Mouse (Mus musculus) spleen, postnatal 4 days (tissue): ENCODE results near the gene Card19.

Experiments
- DNase-seq, 2 experiments: peaks; one replicate each; pipeline ENCODE4 v3.0.0; 2022; ENCODE audit warnings: low spot score in 2 of 2

Gene Card19

DNA sequence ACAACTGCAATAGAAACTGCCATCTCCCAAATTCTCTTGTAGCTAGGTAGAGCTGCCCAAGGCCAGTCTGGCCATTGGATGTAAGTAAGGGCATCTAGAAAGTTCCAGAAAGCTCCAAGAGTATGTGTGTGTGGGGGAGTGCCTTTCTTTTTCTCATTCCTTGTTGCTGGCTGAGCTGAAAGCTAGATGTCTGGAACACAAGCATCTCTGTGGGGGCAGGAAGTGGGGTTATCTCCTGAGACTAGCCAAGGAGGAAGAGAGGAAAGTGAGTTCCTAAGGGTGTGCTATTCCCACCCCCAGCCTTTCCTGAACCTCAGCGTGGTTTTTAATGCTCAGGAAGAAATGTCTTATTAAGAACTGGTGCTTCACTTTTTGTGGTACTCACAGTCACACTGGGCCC is 44.1 kb downstream of the Card19 start:
- DNase-seq = no peak

DNA sequence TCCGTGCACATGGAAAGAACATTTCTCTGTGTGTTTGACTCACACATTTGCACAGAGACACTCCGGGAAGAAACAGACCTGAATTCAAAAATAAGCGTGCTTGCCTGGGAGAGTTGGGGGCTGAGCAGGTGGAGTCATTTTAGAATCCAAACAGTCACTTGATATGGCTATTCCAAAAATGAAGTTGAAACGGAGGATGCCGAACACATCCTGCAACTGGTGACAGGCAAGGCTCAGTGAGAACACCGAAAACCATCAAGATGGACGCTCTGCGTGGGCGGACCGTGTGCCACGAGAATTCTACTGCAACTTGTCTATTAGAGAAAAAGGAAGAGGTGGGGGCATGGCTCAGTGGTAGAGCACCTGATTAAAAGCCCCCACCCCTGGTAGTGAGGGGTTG is 45.2 kb downstream of the Card19 start:
- DNase-seq = no peak

DNA sequence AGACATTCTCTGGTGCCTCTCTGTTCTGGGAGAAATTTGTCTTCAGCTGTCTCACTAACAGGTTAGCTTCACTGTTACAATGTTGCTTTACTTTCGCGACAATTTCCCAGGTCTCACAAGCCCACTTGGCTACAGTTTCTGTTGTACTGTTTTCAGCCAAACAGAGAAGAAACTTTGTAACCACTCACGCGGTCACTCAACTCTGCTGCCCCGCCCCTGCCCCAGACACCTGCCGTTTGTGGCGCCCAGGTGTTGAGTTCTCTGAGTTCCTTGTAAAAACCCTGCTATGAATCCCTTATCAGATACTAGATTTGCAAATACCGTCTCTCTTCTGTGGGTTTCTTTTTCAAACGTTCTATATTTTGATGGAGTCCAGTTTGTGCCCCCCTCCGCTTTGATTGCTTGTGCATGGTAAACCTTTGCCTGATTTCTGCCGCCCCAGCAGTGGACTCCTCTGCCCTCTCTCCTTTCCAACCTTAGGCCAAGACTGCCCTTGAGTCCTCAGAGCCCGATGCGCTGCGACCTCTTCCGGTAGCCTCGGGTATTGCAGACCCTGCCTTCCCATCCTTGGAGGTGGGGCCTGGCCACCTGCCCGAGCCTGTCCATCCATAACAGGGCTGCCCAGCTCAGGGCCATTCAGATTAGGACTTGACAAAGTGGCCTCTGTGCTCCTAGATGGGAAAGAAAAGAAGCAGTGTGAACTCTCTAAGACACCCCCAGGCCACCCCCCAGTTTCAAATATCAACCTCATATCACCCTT is 46.2 kb downstream of the Card19 start:
- peak; percentile 77 to 92 for DNase-seq

DNA sequence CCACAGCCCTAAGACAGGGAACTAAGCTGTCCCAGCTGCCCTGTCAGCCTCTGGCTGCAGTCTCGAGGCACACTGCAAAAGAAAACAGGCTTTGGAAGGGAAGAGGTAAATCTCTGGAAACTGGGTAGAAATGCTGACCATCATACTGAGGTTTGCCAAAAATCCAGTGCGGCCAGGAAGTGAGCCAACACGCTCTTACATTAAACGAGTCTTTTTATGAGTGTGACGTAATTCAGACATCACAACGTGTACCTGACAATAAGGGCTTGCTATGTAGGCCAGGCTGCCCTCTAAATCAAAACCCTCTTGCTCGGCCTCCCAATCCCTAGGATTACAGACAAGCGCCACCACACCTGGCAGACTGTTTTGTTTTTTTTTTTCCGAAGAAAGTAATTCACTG is 48.8 kb downstream of the Card19 start:
- no peak for DNase-seq

DNA sequence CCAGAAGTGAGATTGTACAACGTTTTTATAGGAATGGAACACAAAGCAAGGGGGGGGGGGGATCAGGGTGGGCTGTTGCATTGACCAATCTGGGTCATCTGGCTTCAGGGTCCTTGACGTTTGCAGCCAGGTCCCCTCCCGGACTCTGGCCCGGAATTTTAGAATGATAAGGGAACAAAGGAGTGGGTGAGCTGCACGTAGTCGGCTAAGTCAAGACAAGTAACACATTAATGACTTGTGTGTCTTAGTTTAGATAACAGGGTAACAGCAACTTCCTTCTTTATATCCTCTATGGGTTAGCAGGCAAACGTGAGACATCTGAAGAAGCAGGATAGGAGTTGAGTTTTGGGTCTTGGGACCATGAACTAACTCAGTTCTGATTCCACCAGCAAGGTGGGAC is 52.2 kb downstream of the Card19 start:
- DNase-seq = no peak

- DNase-seq = no peak
These were observed 53.1 kb downstream of the Card19 start for GRCm38 (mm10) chr13:49162722-49163121.

DNA sequence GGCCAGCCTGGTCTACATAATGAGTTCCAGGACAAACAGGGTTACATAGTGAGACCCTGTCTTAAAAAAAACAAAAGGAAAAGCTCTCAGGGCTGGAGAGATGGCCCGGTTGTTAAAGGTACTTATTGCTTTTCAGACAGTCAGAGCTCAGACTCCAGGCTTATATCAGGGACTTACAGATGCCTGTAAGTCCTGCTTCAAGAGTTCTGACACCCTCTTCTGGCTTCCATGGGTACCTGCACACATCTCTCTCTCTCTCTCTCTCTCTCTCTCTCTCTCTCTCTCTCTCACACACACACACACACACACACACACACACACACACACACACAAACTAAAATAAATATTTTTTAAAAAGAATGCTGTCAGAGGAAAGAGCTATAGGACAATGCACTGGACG is 54.6 kb downstream of the Card19 start:
- DNase-seq = no peak

DNA sequence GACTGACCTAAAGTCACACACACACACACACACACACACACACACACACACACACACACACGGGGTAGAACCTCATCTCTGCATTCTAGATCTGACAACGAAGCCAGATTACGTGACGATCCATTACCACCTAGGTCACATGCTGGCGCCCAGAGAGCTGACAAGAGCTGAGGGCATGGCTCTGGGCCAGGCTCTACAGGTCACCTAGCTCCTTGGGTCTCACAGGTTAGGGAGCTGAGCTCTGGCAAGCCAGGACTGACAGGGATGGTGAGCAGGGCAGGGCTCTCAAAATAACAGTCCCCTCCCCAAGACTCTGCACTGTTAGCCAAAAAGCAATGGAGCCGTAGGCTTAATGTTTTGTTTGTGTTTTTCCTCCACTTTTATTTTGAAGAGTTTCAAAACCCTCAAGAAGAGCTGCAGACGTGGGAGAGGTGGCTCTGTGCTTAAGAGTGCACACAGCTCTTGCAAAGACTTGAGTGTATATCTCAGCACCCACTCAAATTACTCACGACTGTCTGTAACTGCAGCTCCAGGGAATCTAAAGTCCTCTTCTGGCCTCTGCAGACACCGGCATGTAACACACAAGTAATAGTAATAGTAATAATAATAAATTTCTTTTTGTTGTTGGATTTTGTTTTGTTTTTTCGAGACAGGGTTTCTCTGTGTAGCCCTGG is 57.7 kb downstream of the Card19 start:
- DNase-seq = no peak

DNA sequence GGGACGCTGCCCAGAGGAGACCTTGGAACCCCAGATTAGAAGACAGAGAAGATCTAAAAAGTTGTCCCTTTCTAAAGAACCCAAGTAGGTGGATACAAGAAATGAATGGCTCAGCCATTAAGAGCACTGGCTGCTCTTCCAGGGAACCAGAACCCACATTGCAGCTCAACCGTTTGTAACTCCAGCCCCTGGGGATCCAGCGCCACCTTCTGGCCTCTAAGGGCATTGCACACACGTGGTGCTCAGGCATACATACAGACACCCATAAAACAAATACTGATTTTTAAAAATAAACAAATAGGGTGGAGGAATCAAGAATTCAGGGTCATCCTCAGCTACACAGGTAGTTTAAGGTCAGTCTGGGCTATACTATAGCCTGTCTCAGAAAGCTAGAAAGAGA is 59.2 kb downstream of the Card19 start:
- no peak for DNase-seq

- DNase-seq = no peak
These were observed 61.2 kb downstream of the Card19 start for GRCm38 (mm10) chr13:49154621-49155020.

- DNase-seq = no peak
These were observed 61.8 kb downstream of the Card19 start for GRCm38 (mm10) chr13:49154028-49154427.
